Mouse (Mus musculus) liver, embryonic 14.5 days (tissue): ENCODE data around the gene Bmp8a.

ENCODE experiments used
- CTCF ChIP-seq: IDR thresholded peaks from 2 replicates; pipeline ENCODE4 v1.5.1; 2016; ENCODE audit warnings: antibody characterized with exemption, low read depth, control low read depth
- EP300 ChIP-seq: IDR thresholded peaks from 2 replicates; pipeline ENCODE4 v1.6.1; 2016; ENCODE audit warnings: antibody characterized with exemption, low read depth

DNA sequence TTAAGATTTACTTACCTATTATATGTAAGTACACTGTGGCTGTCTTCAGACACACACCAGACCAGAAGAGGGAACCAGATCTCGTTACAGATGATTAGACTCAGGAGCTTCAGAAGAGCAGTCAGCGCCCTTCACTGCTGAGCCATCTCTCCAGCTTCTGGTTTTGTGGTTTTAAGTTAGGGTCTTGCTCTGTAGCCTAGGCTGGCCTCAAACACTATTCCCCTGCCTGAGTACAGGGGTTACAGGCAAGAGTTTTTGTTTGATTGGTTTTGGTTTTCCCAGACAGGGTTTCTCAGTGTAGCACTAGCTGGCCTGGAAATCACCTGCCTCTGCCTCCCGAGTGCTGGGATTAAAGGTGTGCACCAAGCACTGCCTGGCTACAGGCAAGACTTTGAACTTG is 50.7 kb downstream of the Bmp8a start:
- TF ChIP-seq CTCF (no peak), EP300 (no peak)
